ENCODE assay signal across 9 mouse cellular contexts in genomic region chr15:82293271-82293711, GRCm38 (mm10). TPM values are rescaled to one million over a fixed set of nuclear protein-coding genes. Genes with fewer than 3 reads are reported as not detected.
DNase-seq lines count a peak whose midpoint lies in the region; ATAC-seq lines count a peak whose summit lies in the region.
"Had no signal": no experiment of that assay in that cellular context is flagged by ENCODE, and none has a peak within 500 bp of the region (broad histone marks: within the 10 kb centered on the region; RNA-seq: fewer than 3 reads in every experiment).

No protein-coding gene starts in this region.

- H3K4me3 ChIP-seq in liver, embryonic 12.5 days: no peak overlapping the region
- 0 out of 2 replicates have a peak overlapping the region, but pooled peaks have one; percentile 3 for H3K4me3 ChIP-seq in forebrain, embryonic 12.5 days (replicated peaks)
- H3K4me3 ChIP-seq in stomach, embryonic 15.5 days (replicated peaks): 0 out of 2 replicates have a peak overlapping the region, but pooled peaks have one; percentile 2

- peaks cover 14% of the 10 kb centered on the region for H3K4me1 ChIP-seq in liver, embryonic 12.5 days
- H3K4me1 ChIP-seq in forebrain, embryonic 12.5 days: peaks cover 19% of the 10 kb centered on the region
- H3K4me1 ChIP-seq in stomach, embryonic 15.5 days: peaks cover 13% of the 10 kb centered on the region; the same call in 1 of the 2 replicates

- no peak overlapping the region for H3K27ac ChIP-seq in liver, embryonic 12.5 days
- H3K27ac ChIP-seq in forebrain, embryonic 12.5 days: peak overlapping the region; percentile 57
- no peak overlapping the region for H3K27ac ChIP-seq in stomach, embryonic 15.5 days

- H3K9ac ChIP-seq in liver, embryonic 12.5 days: no peak overlapping the region
- H3K9ac ChIP-seq in forebrain, embryonic 12.5 days: no peak overlapping the region
- no peak overlapping the region for H3K9ac ChIP-seq in stomach, embryonic 15.5 days

- no peaks in the 10 kb centered on the region for H3K36me3 ChIP-seq in liver, embryonic 12.5 days
- peaks cover 40% of the 10 kb centered on the region for H3K36me3 ChIP-seq in forebrain, embryonic 12.5 days (replicated peaks)
- H3K36me3 ChIP-seq in stomach, embryonic 15.5 days: no peaks in the 10 kb centered on the region

- 0 out of 2 replicates have a peak, but pooled peaks cover 12% of the 10 kb centered on the region for H3K27me3 ChIP-seq in liver, embryonic 12.5 days (replicated peaks)
- H3K27me3 ChIP-seq in forebrain, embryonic 12.5 days: no peaks in the 10 kb centered on the region
- H3K27me3 ChIP-seq in stomach, embryonic 15.5 days (replicated peaks): no peaks in the 10 kb centered on the region

- H3K9me3 ChIP-seq in liver, embryonic 12.5 days (replicated peaks): no peaks in the 10 kb centered on the region
- H3K9me3 ChIP-seq in forebrain, embryonic 12.5 days: no peaks in the 10 kb centered on the region
- no peaks in the 10 kb centered on the region for H3K9me3 ChIP-seq in stomach, embryonic 15.5 days

- ATAC-seq in liver, embryonic 12.5 days: 0 out of 2 replicates have a peak, but pooled peaks have one; percentile 15
- peak; percentile 78 for ATAC-seq in forebrain, embryonic 12.5 days (ENCODE audit: low FRiP score)
- ATAC-seq in stomach, embryonic 15.5 days (ENCODE audit: insufficient read depth, low FRiP score, low read depth): peak; percentile 50

- no peak for DNase-seq in liver
- peak; percentile 19 for DNase-seq in kidney, postnatal 14 days
- no peak for DNase-seq in thymus, postnatal 0 days (ENCODE audit: low spot score)
- no peak for DNase-seq in spleen, postnatal 14 days (ENCODE audit: low spot score in 2 of 2)
- no peak for DNase-seq in right cerebral cortex, postnatal 36 days (ENCODE audit: low spot score in 2 of 2)

- peak overlapping the region; percentile 3 for H3K4me2 ChIP-seq in liver, embryonic 12.5 days
- H3K4me2 ChIP-seq in forebrain, embryonic 12.5 days: peak overlapping the region; percentile 31
- peak overlapping the region; percentile 45 for H3K4me2 ChIP-seq in stomach, embryonic 15.5 days

- 20% methylated on average over 7 of the region's 7 CpGs for WGBS in liver, embryonic 12.5 days (ENCODE audit: insufficient replicate concordance)
- 12% methylated on average over 7 of the region's 7 CpGs for WGBS in forebrain, embryonic 12.5 days
- WGBS in stomach, embryonic 15.5 days: 13% methylated on average over 7 of the region's 7 CpGs

RNA-seq across cellular contexts. Expression of gene Wbp2nl, which starts 5.5 kb away (rescaled TPM):
- polyA plus RNA-seq in liver, embryonic 12.5 days (2016; fragmentation: Nextera tagmentation; extraction: Ambion mirVana): 0.22 and 0.31 TPM in 2 replicates
- polyA plus RNA-seq in forebrain, embryonic 12.5 days (2016; fragmentation: Nextera tagmentation; extraction: Ambion mirVana): 0.14 and 0.18 TPM in 2 replicates
- 0.12 and 0.15 TPM in 2 replicates for polyA plus RNA-seq in stomach, embryonic 15.5 days (2015; fragmentation: Nextera tagmentation; extraction: Ambion mirVana)
- polyA plus RNA-seq in thymus, postnatal 0 days (2015; fragmentation: Nextera tagmentation; extraction: Ambion mirVana): 0.22 TPM in 1 of 2 replicates, not detected in the other

RNA-seq across cellular contexts. Expression of gene Sept3, which starts 18.6 kb away (rescaled TPM):
- polyA plus RNA-seq in liver, embryonic 12.5 days (2016; fragmentation: Nextera tagmentation; extraction: Ambion mirVana): 0.81 and 1.4 TPM in 2 replicates
- 223 and 233 TPM in 2 replicates for polyA plus RNA-seq in forebrain, embryonic 12.5 days (2016; fragmentation: Nextera tagmentation; extraction: Ambion mirVana)
- polyA plus RNA-seq in stomach, embryonic 15.5 days (2015; fragmentation: Nextera tagmentation; extraction: Ambion mirVana): 10.2 and 12.4 TPM in 2 replicates
- polyA plus RNA-seq in thymus, postnatal 0 days (2015; fragmentation: Nextera tagmentation; extraction: Ambion mirVana): 0.90 and 1.1 TPM in 2 replicates

RNA-seq across cellular contexts. Expression of gene 1500009C09Rik, which starts 41.1 kb away (rescaled TPM):
- polyA plus RNA-seq in liver, embryonic 12.5 days (2016; fragmentation: Nextera tagmentation; extraction: Ambion mirVana): not detected in 2 replicates
- 3.9 and 4.7 TPM in 2 replicates for polyA plus RNA-seq in forebrain, embryonic 12.5 days (2016; fragmentation: Nextera tagmentation; extraction: Ambion mirVana)
- polyA plus RNA-seq in stomach, embryonic 15.5 days (2015; fragmentation: Nextera tagmentation; extraction: Ambion mirVana): 0.08 TPM in 1 of 2 replicates, not detected in the other
- polyA plus RNA-seq in thymus, postnatal 0 days (2015; fragmentation: Nextera tagmentation; extraction: Ambion mirVana): not detected in 2 replicates
- polyA plus RNA-seq: gonadal fat pad, adult 2 months had no signal

RNA-seq across cellular contexts. Expression of gene Naga, which starts 45.4 kb away (rescaled TPM):
- 36.5 and 40.8 TPM in 2 replicates for polyA plus RNA-seq in liver, embryonic 12.5 days (2016; fragmentation: Nextera tagmentation; extraction: Ambion mirVana)
- polyA plus RNA-seq in forebrain, embryonic 12.5 days (2016; fragmentation: Nextera tagmentation; extraction: Ambion mirVana): 20.4 and 20.5 TPM in 2 replicates
- 79.6 and 86.8 TPM in 2 replicates for polyA plus RNA-seq in stomach, embryonic 15.5 days (2015; fragmentation: Nextera tagmentation; extraction: Ambion mirVana)
- 35.9 and 38.4 TPM in 2 replicates for polyA plus RNA-seq in thymus, postnatal 0 days (2015; fragmentation: Nextera tagmentation; extraction: Ambion mirVana)

RNA-seq across cellular contexts. Expression of gene Pheta2, which starts 45.5 kb away (rescaled TPM):
- 39.1 and 42.8 TPM in 2 replicates for polyA plus RNA-seq in liver, embryonic 12.5 days (2016; fragmentation: Nextera tagmentation; extraction: Ambion mirVana)
- 3.0 and 3.6 TPM in 2 replicates for polyA plus RNA-seq in forebrain, embryonic 12.5 days (2016; fragmentation: Nextera tagmentation; extraction: Ambion mirVana)
- 14.9 and 18.4 TPM in 2 replicates for polyA plus RNA-seq in stomach, embryonic 15.5 days (2015; fragmentation: Nextera tagmentation; extraction: Ambion mirVana)
- 12.5 and 14.2 TPM in 2 replicates for polyA plus RNA-seq in thymus, postnatal 0 days (2015; fragmentation: Nextera tagmentation; extraction: Ambion mirVana)

Comparison
In these comparisons a context has a peak if more than half of its experiments do, and no peak if none do; other contexts are left out.
1. ATAC-seq: peak in every context shown above with its lines; median percentile 78 in forebrain, embryonic 12.5 days; 50 in stomach, embryonic 15.5 days; 15 in liver, embryonic 12.5 days.
2. RNA of gene Sept3, which starts 18.6 kb away (polyA plus RNA-seq): 223 to 233 TPM in forebrain, embryonic 12.5 days; 10.2 to 12.4 TPM in stomach, embryonic 15.5 days, 0.90 to 1.1 TPM in thymus, postnatal 0 days and 0.81 to 1.4 TPM in liver, embryonic 12.5 days; every median in the first group is over 10 times any median in the second.
3. Peak in every context shown above with its lines, with median percentiles within 50 percentile points of each other: H3K4me2 ChIP-seq.